Mouse (Mus musculus): ENCODE results near the gene Psma6. TPM values are rescaled to one million over a fixed set of nuclear protein-coding genes. Genes with fewer than 3 reads are reported as not detected.

Psma6 gene
- total RNA-seq, 2 experiments from 2014 or later = 128 to 146 TPM

DNA sequence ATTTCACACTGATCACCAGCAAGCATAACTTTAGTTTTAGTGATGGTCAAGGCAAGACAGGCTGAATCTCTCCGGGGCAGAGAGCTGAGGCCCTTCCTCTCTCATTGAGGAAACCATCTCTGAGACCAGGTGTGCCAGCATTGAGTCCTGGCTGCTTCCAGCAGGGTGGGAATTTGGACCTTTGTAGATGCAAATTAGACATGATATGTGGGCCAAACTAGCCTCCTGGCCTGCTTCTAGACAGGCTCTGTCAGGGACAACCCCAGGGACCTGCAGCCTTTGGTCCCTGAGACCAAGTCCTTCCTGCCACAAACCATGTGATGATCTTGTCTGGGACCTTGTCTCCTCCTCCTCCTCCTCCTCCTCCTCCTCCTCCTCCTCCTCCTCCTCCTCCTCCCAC lies 51.1 kb downstream of the Psma6 start:
- TF ChIP-seq CTCF (conservative IDR thresholded peaks at IDR 0.05) = no peak
- no peak for DNase-seq (ENCODE audit: low spot score in 2 of 2)
- H3K27ac ChIP-seq = no peak overlapping the region
- no peak overlapping the region for H3K4me3 ChIP-seq

DNA sequence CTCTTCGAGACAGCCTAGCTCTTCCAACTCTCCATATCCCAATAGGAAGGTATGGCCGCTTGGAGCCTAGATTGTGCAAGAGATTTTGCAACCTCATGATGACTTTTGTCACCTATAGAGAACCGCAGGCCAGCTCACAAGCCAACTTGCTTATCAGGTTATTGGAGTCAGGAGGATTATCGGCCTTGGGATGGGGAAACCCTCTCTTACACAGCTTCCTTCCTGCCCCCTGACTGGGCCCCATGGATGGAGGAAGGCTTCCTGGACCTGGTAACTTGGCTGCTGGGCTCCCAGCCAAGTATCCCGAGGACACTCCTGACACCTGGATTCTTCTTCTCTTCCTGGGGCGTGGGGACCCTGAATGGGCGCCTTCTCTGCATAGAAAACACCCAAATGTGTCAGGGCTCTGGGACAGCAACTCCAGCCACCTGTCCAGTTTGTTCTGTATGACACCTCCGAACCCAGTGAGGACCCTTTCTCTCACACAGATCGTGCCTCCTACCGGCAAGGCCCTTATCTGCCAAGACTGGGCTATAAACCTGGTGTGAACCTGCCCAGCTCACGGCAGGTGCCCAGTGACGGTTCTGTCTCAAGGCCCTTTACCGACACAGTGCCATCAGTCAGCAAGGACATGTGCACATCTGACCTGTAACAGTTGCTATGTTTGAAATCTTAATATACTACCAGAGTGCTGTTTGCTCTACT lies 53.3 kb downstream of the Psma6 start:
- no peak for DNase-seq (ENCODE audit: low spot score in 2 of 2)
- H3K4me3 ChIP-seq = no peak overlapping the region
- TF ChIP-seq CTCF (conservative IDR thresholded peaks at IDR 0.05) = no peak
- no peak overlapping the region for H3K27ac ChIP-seq

DNA sequence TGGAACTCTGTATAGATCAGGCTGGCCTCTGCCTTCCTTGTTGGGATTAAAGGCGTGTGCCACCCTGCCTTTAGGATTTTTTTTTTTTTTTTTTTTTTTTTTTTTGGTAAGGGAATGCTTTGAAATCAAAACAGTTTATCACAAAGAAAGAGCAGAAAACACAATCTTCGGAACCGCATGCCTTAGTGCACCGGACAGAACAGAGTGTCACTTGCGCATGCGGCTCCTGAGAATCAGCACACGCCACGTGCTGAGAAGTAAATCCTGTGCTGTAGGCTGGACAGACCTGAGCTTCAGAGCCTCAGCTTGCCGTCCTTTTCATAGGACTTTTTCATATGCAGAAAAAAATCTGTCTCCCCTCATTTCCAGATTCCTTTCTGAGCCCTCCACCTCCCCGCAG lies 54.0 kb downstream of the Psma6 start:
- no peak for TF ChIP-seq CTCF (conservative IDR thresholded peaks at IDR 0.05)
- Histone ChIP-seq H3K4me3 (no peak overlapping the region), H3K27ac (peak overlapping the region; percentile 32; the same call in 1 of the 2 replicates)
- DNase-seq (ENCODE audit: low spot score in 2 of 2) = no peak

DNA sequence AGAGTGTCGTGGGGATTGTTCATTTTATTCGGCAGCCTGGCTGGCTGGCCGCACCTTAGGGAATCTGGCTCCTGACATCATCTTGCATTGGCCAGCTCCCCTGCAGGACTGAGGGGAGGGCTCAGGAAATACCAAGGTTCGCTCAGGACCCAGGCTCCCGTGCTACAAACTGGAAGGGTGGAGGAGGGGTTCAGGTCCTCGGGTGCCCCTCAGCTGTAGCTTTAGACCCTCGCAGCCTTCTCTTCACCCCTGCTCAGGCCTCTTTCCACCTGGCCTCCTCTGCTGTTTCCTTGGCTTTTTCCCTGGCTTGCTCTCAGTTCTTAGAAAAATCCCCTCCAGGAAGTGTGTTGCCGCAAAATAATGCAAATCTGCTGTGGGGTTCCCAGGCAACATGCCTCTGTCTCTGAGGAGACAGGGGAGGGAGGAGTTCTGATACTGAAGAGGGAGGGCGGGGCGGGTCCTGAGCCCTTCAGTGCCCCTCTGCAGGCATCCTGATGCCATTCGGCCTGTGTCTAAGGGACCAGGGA lies 54.7 kb downstream of the Psma6 start:
- no peak for DNase-seq (ENCODE audit: low spot score in 2 of 2)
- Histone ChIP-seq H3K4me3 (peak overlapping the region; percentile 23; the same call in 1 of the 2 replicates), H3K27ac (peak overlapping the region; percentile 32; the same call in 1 of the 2 replicates)
- TF ChIP-seq CTCF (conservative IDR thresholded peaks at IDR 0.05) = no peak

DNA sequence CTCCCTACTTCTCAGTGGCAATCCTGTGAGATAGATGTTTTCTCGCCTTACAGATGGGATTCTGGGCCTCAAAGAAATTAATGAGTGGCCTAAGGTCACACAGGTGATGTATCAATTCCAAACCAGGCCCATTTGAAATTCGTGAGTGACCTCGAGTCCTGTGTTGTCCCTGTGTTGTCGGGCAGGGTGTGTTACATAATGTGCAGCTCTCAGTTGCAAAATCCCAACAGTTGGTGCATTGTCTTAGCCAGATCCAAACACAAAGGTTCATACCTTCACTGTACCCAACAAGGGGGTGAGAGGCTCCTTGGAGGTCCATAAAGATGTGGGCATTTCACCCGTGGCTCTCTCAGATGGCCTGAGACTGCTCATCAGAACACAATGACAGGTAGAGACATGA lies 56.4 kb downstream of the Psma6 start:
- H3K27ac ChIP-seq = no peak overlapping the region
- TF ChIP-seq CTCF (conservative IDR thresholded peaks at IDR 0.05) = no peak
- no peak overlapping the region for H3K4me3 ChIP-seq
- DNase-seq (ENCODE audit: low spot score in 2 of 2) = no peak

DNA sequence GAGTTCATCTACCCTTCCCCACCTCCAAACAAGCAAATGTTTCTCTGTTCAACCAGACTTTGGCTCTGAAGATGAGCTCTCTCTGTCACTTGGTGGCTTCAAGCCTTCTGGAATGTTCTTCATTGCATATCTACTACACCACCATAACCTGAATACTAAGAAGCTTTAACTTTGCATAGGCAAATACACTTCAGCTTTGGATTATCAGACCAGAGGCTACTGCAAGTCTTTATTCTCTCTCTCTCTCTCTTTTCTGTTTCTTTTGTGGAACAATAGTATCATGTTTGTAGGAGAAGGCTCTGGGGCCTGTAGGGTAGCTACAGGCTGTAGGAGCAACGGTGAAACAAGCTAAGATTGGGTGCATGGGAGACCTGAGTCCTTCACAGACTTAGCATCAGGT lies 58.2 kb downstream of the Psma6 start:
- no peak for TF ChIP-seq CTCF (conservative IDR thresholded peaks at IDR 0.05)
- Histone ChIP-seq H3K27ac (no peak overlapping the region), H3K4me3 (no peak overlapping the region)
- DNase-seq (ENCODE audit: low spot score in 2 of 2) = no peak

DNA sequence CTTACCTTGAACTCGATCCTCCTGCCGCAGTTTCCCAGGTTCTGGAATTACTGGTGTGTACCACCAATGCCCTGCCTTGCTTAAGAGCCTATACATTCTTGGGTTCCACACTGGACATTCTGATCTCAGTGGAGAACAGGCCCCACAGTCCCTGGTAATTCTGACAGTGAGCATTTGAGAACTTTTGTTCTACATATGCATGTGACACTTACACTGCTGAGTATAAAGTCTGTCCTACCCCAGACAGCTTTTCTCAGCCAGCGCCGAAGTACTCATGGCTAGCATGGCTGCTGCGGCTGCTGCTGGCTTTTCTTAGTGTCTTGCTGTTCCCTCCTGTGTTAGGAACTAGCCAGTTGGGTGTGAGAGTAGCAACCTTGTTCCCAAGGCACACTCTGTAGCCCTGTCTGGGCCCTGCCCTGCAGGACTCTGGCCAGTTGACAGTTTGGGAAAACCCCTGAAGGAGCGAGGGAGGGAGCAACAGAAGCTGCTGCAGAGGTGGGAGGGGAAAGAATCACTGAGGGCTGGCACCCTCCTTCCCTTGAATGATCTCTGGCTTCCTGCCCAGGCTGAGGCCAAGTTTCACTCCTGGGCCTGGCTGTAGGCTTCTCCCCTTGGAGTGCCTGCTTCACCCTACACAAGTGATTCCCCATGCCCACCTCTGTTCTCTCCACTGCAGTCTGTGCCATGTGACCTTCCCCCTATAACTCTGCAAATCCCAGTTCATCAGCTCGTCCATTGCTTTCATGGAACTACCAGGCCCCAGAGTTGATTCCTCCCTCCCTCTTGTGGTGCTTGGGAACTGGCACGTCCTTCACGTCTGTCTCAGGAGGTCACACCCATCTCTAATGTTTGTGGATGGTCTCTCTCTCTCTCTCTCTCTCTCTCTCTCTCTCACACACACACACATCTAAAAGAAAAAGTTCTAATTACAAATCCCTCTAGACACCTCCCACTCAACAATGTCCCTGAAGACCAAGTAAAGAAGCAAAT lies 59.1 kb downstream of the Psma6 start:
- peak; percentile 45 to 46 for DNase-seq (ENCODE audit: low spot score in 2 of 2)

DNA sequence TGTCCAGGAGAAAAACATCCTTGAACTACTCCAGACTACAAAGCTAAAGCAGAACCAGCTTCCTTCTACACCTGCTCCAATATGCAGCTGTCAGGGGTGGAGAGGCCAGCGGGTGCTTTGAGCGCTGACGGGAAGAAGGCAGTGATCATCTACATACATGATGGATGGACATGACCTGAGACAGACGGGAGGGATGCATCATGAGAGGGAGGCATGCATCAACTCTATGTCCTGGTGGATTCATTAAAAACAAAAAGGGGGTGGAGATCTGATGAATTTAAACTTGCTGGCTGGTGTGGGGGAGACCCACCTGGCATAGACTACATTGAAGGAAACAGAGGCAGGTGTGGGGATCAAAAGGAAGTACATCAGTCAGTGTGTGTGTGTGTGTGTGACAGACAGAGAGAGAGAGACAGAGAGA lies 60.0 kb downstream of the Psma6 start:
- Histone ChIP-seq H3K27ac (no peak overlapping the region; the same call in 1 of the 2 replicates), H3K4me3 (no peak overlapping the region)
- no peak for DNase-seq (ENCODE audit: low spot score in 2 of 2)
- TF ChIP-seq CTCF (conservative IDR thresholded peaks at IDR 0.05) = no peak

More for the DNA sequence above, 59.1 kb downstream of the Psma6 start:
- Histone ChIP-seq H3K27ac (peak overlapping the region; percentile 40), H3K4me3 (no peak overlapping the region)
- no peak for TF ChIP-seq CTCF (conservative IDR thresholded peaks at IDR 0.05)

DNA sequence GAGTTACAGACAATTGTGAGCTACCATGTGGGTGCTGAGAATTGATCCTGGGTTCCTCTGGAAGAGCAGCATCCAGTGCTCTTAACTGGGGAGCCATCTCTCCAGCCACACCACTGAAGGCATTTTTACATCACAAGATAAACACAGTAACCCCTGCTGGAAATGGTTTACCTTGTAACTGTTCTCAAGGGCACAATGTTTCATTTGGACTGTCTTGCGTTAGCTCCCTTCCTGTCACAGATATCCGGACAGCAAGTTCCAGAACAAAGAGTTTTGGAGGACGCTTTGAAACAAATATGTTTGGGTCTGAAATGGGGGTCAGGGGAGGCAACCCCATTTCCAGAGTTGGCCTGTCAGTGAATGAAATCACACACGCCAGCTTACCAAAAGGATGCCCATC lies 61.6 kb downstream of the Psma6 start:
- DNase-seq (ENCODE audit: low spot score in 2 of 2) = no peak
- H3K4me3 ChIP-seq = no peak overlapping the region
- no peak for TF ChIP-seq CTCF (conservative IDR thresholded peaks at IDR 0.05)
- H3K27ac ChIP-seq = peak overlapping the region; percentile 89; the same call in 1 of the 2 replicates

DNA sequence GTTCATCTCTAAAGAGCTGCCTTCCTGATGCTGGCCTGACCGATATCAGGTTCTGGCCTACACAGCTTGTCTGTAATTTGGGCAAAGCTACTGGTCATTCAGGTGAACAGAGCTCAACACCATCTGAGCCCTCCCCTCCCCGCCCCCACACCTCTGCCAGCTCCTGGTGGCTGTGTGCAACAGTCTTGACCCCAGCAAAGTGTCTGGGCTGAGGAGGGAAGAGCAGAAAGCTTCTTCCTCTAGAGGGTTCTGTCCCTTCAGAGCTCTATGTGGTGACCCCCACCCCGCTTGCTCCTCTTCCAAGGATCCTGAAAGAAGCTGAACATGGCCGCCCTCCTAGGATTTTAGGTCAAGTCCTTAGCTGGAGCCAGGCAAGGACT lies 62.3 kb downstream of the Psma6 start:
- H3K27ac ChIP-seq = peak overlapping the region; percentile 89
- no peak for TF ChIP-seq CTCF (conservative IDR thresholded peaks at IDR 0.05)
- no peak overlapping the region; the same call in 1 of the 2 replicates for H3K4me3 ChIP-seq
- no peak for DNase-seq (ENCODE audit: low spot score in 2 of 2)

DNA sequence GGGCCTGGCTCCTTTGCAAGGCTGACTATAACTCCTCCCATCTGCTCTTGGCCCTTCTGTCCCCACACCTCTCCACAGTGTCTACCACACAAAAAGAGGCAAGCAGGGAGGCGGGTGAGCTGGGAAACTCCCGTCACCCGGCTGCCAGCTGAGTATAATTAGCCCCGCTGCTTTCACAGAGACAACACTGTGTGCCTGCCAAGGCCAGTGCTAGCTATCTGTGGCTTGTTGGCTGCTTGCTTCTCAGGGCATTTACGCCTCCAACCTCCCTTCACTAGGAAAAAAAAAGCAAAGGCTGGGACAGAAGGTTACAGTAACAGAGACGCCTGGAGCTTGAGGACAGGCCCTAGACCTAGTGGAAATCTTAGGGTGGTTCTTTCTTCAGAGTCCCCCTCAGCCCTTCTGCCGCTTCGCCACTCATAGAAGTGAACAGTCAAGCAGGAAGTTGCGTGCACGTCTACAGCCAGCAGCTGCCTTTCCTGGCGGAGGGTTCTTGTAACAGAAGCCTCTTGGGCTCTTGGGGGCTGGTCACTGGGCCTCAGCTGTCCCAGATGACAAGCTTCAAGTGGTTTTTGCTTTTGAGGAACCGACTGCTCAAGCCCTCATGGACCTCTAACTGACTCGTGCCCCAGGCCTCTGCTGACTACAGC lies 62.8 kb downstream of the Psma6 start:
- DNase-seq (ENCODE audit: low spot score in 2 of 2) = peak; percentile 81 to 91
- peak overlapping the region; percentile 1; the same call in 1 of the 2 replicates for H3K4me3 ChIP-seq
- peak overlapping the region; percentile 89 for H3K27ac ChIP-seq
- TF ChIP-seq CTCF (conservative IDR thresholded peaks at IDR 0.05) = no peak

DNA sequence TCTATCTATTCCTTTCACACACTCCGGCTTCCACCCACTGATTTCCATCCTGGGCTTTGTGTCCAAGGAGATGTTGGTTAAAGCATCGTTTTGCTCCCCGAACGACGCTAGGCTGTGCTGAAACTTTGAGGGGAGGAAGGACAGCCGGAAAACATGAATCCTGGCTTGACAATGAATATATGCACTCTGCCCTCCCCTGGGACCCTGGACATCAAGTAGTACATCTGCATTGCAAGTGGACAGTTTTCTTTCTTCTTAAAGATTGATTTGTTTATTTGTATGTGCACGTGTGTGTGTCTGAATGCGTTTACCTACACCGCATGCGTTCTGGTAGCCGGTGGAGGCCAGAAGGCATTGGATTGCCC lies 63.4 kb downstream of the Psma6 start:
- no peak for DNase-seq (ENCODE audit: low spot score in 2 of 2)
- H3K27ac ChIP-seq = peak overlapping the region; percentile 89
- H3K4me3 ChIP-seq = 0 out of 2 replicates have a peak overlapping the region, but pooled peaks have one; percentile 1
- TF ChIP-seq CTCF (conservative IDR thresholded peaks at IDR 0.05) = no peak
